Mouse (Mus musculus): ENCODE data around the gene Fbrs.
"Not testable (repeated sequence)": the region's sequence is repeated elsewhere in the genome, so short reads cannot be mapped to it uniquely, and the experiment has no call there.

Fbrs gene

DNA sequence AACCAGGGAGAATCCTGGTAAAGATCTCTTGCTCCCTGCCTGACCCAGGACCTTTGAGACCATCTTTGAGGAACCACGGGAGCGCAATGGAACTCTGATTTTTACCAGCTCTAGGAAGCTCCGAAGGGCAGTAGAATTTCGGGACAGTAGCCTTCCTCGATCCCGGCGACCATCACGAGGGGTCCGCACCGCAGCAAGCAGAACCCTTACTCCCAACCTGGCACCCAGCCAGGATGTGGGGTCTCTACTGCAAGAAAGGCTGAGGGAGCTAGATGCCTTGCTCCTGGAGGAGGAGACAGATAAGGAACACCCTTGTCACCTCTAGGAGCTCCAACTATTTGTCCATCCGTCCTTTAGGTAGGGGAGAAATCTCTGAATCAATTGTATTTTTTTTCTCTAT, 2.7 kb upstream of the Fbrs start:
- no peak for DNase-seq (ENCODE audit: low spot score in 2 of 2)

DNA sequence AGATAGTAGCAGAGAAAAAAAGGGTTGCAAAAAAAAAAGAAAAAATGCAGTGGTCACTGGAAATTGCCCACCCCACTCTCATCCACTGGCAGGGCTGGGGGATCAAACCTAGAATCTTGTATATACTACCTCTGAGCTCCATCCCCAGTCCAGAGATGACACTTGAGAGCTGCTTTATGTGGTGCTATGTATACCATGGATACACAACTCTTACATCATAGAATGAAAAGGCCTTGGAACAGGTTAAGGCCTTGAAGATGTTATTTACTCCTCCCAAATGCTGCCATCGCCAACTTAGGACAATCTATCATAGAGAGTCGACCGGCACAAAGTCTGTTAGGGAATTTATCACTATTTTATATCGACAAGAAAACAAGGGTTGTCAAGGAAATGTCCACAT, 2.1 kb upstream of the Fbrs start:
- DNase-seq (ENCODE audit: low spot score in 2 of 2) = no peak

DNA sequence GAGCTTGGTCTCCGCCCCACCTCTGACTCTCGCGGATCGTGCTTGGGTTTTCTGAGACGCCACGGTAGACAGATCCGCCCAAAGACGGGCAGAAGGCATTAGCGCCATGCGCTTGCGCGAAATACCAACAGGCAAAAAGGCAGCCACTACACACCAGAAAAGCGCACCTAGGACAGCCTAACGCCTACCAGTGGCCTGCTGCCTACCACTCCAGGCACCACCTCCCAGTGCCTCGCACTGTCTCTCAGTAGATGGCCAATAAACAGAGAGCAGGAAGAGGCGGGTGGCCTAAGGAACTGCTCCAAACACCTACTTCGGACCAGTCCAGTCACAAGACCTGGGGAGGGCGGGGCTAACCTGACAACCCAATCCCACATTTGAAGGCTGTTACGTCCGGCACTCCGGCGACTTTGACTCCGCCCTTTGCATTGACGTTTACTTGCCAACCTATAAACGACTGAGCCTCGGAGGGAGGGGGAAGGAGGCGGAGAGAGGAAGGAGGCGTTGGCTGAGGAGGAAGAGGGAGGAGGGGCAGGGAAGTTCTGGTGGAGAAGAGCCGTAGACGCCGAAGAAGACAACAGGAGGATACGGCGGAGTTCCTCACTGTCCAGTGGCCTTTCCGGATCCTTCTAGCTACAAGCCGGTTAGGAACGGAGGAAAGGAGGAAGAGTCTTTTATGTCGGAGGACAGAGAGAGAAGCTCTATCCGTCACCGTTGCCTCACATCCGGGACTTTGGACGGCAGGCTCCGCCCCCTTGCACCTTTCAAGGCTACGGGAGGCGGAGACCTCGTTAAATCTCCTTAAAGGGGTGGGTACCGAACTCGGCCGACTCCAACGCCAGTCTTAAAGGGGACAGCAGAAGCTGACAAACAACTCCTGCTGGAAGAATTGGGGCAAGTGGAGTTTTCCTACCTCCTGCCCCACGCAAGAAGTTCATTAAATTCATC, 1.0 kb upstream of the Fbrs start:
- peak; percentile 98 to 100 for DNase-seq (ENCODE audit: low spot score in 2 of 2)

DNA sequence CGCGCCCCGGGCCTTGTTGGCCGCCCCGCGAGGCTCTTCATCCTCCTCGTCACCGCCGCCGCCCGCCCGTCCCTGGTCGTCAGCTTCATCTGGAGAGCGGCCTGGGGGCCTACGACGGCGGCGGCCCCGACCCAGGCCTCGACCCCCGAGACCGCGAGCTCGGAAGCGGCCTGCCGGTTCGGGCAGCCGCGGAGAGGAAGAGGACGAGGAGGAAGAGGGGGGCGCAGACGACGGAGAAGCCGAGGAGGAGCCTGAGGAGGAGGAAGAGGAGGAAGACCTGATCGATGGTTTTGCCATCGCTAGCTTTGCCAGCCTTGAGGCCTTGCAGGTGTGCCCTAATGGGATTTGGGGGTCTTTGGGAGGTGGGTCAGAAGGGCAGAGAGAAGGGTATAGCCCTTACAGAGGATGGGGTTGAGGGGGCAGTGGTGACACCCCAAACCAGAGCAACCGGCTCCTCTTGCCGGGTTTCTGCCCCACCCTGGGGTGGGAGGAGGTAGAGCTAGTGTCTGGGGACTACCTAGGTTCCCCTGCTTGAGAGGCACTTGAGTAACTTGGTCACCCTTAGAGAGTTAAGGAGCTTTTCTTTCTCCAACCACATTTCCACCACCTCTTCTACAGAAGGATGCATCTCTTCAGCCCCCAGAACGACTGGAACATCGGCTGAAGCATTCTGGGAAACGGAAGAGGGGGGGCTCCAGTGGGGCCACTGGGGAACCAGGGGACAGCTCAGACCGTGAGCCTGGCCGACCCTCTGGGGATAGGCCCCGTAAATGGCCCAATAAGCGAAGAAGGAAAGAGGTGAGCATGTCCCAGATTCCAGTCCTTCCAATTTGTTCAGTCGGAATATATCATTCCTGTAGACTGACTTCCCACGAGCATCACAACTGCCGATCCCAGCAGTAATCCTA, 573 bp downstream of the Fbrs start:
- peak in 1 of 2 experiments; percentile 45 for DNase-seq (ENCODE audit: low spot score in 2 of 2)

DNA sequence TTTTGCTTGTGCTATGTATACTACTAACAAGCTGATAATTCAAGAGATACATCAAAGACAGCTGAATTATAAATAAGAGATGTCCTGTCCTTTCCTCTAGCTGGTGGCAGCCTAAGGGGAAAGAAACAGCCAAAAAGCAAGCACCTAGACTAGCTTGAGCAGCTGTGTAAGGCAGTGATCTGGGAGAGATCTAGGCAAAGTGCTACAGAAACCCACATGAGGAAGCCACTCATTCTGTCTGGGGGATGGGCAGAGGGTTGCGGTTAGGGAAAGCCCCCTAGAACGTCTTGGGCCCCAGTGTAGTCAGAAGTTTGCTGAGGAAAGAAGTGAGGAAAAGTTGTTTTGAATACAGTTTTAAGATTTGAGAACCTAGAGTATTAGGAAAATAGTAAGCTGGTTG, 1.3 kb downstream of the Fbrs start:
- DNase-seq (ENCODE audit: low spot score in 2 of 2) = no peak

DNA sequence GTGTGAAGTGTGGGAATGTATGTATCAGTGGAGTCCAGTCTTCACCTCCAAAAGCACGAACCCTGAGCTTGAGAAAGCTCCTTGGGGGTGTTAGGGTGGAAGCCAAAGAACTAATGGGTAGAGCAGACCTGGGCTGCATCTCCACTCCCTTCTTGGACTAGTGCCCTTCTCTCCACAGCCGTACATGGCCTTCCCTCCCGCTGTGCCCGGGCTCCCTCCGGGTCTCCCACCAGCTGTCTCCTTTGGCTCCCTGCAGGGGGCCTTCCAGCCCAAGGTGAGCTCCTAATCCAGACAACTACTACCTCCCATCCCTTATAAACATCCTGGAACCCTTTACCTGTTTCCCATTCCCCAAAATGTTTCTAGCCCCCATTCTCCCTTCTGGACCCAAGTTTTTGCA, 6.4 kb downstream of the Fbrs start:
- no peak for DNase-seq (ENCODE audit: low spot score in 2 of 2)

DNA sequence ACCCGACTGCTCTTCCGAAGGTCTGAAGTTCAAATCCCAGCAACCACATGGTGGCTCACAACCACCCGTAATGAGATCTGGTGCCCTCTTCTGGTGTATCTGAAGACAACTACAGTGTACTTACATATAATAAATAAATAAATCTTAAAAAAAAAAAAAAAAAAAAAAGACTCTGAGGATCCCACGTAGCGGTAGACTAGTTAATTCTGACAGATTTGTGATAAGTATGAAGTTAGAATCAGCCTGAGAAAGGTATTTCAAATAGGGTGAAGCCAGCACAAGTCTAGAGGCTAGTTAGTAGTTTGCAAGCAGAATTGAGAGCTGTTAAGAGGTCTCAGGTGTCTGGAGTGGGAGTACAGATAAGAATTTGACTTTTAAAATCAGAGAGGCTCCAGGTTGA, 9.4 kb downstream of the Fbrs start:
- not testable (repeated sequence) for DNase-seq (ENCODE audit: low spot score in 2 of 2)

DNA sequence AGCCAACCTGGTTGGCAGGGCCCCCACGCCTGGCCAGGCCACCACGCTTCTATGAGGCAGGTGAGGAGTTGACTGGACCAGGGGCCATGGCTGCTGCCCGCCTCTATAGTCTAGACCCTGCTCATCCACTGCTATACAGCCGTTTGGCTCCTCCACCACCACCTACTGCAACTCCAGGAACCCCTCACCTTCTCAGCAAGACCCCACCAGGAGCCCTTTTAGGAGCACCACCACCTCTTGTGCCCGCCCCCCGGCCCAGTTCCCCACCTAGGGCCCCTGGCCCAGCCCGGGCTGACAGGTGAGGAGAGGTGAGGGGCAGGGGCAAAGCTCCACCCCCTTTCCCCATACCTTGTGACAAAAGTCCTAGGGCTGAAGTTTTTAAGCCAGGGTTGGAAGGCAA, 11.0 kb downstream of the Fbrs start:
- no peak for DNase-seq (ENCODE audit: low spot score in 2 of 2)

DNA sequence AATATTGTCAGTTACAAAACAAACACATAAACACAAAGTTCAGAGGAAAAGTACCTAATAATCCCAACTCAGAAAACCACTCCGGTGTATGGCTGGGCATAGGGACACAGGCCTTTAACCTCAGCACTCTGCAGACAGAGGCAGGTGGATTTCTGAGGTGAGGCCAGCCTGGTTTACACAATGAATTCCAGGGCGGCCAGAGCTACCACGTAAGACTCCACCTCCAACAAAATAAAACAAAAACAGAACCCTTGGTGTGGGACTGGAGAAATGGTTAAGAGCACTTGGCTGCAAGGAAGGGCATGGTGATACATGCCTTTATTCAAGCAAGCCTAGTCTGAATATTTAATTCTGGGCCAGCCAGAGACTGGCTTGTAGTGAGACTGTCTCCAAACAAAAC, 12.8 kb downstream of the Fbrs start:
- no peak for DNase-seq (ENCODE audit: low spot score in 2 of 2)

DNA sequence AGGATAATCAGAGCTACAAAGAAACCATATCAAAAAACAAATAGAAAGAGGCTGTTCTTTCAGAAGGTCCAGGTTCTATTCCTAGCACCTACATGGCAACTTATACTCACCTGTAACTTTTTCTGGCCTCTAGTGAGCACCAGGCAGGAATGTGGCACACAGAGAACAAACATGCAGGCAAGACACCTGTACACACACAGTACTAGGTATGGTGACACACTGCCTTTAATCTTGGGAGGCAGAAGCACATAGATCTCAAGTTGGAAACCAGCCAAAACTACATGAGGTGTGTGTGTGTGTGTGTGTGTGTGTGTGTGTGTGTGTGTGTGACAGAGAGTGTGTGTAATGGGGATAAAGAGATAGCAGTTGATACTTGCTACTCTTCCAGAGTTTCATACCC, 15.6 kb downstream of the Fbrs start:
- no peak for DNase-seq (ENCODE audit: low spot score in 2 of 2)

DNA sequence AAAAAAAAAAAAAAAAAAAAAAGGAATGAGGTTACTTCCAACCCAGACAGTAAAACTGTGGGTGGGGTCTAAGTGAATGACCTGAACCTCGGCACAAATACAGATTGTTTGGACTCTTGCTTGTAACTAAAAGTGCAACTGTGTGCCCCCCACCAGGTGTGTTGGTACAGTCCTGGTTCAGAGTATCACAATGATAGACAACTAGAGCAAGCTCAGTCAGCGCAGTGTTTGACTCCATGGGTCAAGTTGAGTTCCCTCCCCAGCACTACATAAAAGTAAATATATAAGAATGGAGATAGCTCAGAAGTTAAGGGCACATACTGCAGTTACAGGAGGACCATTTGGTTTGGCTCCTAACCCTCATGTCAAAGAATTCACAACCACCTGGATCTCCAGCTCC, 18.4 kb downstream of the Fbrs start:
- DNase-seq (ENCODE audit: low spot score in 2 of 2) = no peak

DNA sequence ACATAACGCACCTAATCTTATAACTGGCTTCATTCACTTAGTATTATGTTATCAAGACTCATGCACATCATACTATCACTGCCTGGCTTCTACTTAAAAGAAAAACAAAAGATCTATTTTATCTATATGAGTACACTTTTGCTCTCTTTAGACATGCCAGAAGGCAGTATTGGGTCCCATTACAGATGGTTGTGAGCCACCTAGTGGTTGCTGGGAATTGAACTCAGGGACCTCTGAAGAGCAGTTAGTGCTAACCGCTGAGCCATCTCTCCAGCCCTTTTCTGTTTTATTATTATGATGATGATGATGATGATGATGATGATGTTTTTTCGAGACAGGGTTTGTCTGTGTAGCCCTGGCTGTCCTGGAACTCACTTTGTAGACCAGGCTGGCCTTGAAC, 19.4 kb downstream of the Fbrs start:
- no peak for DNase-seq (ENCODE audit: low spot score in 2 of 2)

DNA sequence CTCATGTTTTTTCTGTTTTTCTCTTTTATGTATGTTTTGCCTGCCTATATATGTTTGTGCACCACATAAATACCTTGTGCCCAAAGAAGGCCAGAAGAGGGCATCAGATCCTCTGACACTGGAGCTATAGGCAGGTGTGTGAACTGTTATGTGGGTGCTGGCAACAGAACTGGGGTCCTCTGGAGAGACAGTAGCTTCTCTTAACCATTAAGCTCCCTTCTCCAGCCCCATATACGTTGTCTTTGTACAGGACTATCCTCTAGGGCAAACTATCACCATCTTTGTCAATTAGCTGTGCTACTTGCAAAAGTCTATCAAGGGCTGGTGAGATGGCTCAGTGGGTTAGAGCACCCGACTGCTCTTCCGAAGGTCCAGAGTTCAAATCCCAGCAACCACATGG, 29.3 kb downstream of the Fbrs start:
- DNase-seq (ENCODE audit: low spot score in 2 of 2) = no peak

DNA sequence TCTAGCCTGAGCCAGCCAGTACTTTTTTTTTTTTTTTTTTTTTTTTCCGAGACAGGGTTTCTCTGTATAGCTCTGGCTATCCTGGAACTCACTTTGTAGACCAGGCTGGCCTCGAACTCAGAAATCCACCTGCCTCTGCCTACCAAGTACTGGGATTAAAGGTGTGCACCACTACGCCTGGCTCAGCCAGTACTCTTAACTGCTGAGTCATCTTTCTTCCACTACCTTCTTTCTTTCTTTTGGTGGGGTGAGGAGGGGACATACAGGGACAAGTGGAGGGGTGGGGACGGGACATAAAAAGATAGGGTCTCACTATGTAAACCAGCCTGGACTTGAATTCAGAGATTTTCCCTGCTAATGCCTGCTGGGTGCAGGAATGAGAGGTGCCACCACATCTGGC, 30.8 kb downstream of the Fbrs start:
- DNase-seq (ENCODE audit: low spot score in 2 of 2) = not testable (repeated sequence)

DNA sequence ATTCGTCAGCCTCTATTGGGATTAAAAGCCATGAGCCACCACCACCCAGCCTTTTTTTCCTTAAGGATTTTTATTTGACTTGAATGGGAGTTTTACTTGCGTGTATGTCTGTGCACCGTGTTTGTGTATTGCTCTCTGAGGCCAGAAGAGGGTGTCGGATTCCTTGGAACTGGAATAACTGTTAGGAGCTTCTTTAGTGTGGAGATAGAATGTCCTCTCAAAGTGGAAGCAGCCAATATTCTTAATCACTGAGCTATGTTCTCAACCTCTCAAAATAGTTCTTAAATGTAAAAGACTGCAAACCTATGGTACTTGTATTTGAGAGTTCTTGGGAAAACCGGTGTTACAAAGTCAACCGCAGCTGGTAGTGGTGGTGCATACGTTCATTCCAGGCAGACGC, 32.2 kb downstream of the Fbrs start:
- no peak for DNase-seq (ENCODE audit: low spot score in 2 of 2)

DNA sequence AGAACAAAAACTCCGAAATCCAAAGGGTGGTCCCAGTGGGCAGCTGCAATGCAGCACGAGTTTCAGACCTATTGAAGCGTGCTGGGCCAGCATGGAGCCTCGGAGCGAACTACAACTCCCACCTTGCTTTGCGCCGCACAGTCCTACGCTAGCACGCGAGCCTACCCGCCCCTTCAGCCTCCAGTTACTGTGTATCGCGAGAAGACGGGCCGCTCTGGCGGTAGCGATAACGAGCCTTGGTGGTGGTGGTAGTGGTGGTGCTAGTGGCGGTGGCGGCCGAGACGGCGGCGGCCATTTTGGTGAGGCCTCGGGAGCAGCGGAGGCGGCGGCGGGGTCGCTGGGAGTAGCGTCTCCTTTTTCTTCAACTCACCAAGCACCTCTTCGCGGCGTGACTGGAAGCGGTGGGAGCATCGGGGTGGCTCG, 32.8 kb downstream of the Fbrs start, which contains the start of gene Srcap:
TSS of gene Srcap (plus strand) at position 176 of the 423 bp plus-strand sequence.
- peak; percentile 95 for DNase-seq (ENCODE audit: low spot score in 2 of 2)

DNA sequence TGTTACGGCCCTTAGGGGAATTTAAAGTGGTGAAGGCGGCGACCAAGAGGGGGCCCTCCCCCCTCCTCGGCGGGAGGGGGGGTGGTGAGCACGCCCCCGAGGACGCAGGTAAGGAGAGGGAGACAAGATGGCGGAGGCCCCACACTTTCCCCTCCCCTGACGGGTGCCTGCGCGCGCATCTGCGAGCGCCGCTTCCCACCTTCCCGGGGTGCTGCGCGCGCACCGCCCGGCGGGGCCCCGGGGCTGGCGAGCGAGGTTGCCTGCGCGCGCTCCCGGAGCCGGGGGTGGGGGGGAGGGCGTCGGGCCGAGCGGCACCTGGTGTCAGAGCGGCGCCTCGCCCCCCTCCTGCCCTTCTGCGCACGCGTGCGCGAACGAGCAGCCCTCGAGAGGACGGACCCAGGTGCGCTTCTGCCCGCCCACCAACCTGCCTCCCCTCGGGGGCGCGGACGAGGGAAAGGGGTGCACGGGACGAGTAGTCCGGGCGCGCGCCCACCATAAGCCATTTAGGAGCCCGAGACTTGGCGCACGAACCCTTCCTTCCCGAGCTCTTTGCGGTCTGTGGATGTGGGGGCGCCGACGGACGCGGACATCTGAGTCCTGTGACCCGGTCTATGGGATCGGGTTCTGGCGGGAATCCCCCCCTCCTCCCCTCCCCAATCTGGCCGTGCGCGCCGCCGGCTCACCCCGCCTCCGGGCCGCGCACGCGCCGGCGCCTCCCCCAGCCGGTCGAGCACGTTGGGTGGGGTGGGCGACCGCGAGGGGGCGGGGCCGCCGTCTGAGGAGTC, 33.4 kb downstream of the Fbrs start:
- peak; percentile 89 to 90 for DNase-seq (ENCODE audit: low spot score in 2 of 2)

DNA sequence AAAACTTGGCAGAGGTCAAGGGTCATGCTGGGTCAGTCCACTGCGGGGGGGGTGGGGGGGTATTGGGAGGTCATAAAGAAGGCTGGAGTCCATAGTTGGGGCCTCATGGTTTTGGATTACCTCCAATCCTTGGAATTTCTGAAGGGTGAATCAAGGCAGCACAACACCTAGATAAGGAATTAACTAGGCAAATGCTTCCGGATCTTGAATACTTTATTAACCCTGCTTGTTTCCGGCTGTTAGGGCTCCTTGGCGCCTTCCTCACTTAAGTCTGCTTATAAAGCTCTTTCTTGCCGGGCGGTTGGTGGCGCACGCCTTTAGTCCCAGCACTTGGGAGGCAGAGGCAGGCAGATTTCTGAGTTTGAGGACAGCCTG, 34.0 kb downstream of the Fbrs start:
- DNase-seq (ENCODE audit: low spot score in 2 of 2) = no peak

DNA sequence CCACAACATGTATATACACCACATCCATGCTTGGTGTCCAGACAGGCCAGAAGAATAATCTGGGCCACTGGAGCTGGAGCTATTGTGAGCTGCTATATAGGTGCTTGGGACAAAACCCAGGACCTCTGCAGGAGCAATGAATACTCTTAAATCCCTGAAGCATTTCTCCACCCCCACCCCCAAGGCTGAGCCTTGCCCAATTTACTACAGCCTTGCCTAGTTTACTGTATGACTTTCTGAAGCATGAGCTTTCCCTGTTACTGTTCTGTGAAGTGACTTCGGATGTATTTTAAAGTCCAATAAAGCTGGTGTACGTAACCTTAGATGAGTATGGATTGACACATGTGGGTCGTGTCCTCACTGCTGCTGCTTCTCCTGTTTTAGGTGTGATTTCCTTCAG, 34.8 kb downstream of the Fbrs start:
- no peak for DNase-seq (ENCODE audit: low spot score in 2 of 2)

DNA sequence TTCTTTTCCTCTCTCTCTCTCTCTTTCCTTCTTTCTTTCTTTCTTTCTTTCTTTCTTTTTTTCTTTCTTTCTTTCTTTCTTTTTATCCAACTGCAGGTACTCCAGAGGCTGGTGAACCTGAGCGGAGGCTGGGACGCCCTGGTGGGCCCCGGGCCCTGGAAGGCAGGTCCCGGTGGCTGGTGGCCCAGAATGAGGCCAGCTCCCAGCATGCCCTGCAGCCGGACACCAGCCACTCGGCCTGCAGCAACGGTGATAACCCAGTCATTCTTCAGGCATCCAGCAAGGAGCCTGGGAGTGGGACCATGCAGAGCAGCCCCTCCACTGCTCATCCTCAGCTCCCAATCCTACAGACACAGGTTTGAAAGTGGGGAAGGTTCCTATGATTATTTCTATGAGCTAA, 36.8 kb downstream of the Fbrs start:
- no peak for DNase-seq (ENCODE audit: low spot score in 2 of 2)

DNA sequence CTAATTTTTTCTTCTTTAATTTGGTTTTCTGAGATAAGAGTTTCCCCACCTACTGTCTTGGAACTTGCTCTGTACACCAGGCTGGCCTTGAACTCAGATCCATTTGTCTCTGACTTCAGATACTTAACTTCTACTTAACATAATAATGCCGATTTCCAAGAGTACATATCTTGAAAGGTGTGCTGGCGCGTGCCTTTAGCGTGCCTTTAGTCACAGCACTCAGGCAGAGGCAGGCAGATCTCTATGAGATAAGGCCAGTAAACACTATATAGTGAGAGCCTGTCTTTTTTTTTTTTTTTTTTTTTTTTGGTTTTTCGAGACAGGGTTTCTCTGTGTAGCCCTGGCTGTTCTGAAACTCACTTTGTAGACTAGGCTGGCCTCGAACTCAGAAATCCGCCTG, 37.3 kb downstream of the Fbrs start:
- no peak for DNase-seq (ENCODE audit: low spot score in 2 of 2)

DNA sequence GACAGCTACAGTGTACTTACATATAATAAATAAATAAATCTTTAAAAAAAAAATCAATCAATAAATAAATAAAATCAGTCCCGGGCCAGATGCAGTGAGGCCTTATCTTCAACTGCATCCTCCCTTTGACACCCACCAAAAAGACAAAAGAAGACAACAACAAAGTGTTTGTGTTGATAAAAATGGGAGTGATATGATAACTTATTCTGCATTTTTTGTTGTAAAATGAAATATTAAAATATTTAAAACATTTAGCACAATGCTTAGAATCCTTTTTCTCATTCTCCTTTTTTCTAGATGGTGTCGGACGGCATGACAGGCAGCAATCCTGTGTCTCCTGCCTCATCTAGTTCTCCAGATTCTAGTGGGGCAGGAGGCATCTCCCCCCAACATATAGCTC, 40.3 kb downstream of the Fbrs start, which contains the start of gene Gm42715:
TSS of gene Gm42715 (plus strand) at position 301 of the 400 bp plus-strand sequence.
- no peak for DNase-seq (ENCODE audit: low spot score in 2 of 2)

Data from frontal cortex, postnatal 10 days (tissue).